Mouse (Mus musculus) thymus, postnatal 25 days (tissue): ENCODE results near the gene Acss1.

Experiments used
- DNase-seq: peaks from one replicate; pipeline ENCODE4 v3.0.0; 2022

Acss1 gene

GRCm38 (mm10) chr2:150637702-150638369, 30.5 kb downstream of the Acss1 start:
- DNase-seq = no peak

DNA sequence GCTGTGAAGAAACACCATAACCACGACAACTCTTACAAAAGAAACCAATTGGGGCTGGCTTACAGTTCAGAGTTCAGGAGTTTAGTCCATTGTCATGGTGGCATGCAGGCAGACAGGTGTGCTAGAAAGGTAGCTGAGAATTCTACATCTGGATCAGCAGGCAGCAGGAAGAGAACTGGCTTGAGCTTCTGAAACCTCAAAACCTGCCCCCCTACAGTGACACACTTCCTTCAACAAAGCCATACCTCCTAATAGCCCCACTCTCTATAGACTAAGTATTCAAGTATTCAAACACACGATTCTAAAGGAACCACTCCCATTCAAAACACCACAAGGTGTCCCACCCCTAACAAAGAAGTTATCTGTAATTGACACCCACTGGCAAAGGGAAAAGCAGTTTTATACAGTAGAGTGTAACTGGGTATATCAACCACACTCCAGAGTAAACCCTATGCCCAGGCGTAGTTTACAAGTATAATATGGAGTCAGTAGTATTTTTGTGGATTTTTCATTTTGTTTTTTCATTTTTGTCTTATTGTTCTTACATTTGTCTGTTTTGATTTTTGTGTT, 32.3 kb downstream of the Acss1 start:
- no peak for DNase-seq

DNA sequence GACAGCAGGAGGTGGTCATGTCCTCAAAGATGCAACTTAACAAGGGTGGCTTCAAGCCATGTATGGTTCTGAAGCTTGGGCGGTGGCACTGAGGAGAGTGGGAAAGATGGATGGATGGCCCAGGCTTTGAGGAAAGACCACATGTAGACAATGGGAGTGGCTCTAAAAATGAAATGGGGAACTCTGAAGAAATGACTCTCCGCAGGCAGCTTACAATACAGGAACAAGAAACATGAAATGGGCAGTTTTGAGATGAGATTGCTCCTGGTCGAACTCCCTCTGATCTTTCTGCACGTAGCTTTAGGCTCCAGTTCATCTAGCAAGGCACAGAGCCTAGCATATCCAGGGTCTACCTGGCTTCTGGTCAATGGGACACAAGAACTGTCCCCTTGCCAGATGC, 39.0 kb downstream of the Acss1 start:
- DNase-seq = no peak

GRCm38 (mm10) chr2:150627140-150627539, 41.2 kb downstream of the Acss1 start:
- no peak for DNase-seq

GRCm38 (mm10) chr2:150624926-150625325, 43.4 kb downstream of the Acss1 start:
- no peak for DNase-seq

GRCm38 (mm10) chr2:150623957-150624356, 44.3 kb downstream of the Acss1 start:
- no peak for DNase-seq

DNA sequence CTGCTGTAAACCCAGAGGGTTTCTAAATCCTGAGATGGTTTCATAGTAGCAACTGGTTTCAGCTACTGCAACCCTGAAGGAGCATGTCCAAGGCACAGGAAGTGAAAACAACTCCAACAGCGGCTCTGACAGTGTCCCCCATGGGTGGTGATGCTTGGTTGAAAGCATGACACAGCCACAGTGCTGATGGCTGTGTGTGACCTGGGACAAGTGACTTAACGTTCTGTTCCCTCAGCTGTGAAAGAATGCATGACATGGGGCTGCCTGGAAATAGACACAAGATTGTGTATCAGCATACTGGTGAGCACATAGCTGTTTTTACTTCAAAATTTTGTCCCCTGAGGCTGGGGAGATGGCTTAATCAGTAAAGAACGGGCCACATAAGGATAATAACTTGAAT, 46.6 kb downstream of the Acss1 start:
- DNase-seq = no peak

DNA sequence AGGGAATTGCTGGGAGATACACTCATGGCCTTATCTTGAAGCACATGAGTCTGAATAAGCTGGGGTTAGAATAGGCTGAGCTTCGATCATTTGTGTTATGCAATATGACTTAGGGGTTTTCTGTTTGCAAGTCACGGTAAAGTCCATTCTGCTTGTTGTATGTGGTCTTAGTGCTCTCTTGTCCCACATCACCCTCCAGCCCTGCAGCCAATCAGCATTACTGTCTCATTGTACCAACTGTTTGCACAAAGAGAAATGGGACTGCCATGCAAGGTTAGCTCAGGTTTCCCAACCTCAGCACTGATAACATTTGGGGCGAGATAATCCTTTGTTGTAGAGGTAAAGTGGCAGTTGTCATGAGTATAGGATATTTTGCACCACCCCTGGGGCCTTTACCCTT, 58.2 kb downstream of the Acss1 start:
- DNase-seq = no peak

- DNase-seq = peak; percentile 66
Measured at GRCm38 (mm10) chr2:150608872-150609560, 59.3 kb downstream of the Acss1 start.

DNA sequence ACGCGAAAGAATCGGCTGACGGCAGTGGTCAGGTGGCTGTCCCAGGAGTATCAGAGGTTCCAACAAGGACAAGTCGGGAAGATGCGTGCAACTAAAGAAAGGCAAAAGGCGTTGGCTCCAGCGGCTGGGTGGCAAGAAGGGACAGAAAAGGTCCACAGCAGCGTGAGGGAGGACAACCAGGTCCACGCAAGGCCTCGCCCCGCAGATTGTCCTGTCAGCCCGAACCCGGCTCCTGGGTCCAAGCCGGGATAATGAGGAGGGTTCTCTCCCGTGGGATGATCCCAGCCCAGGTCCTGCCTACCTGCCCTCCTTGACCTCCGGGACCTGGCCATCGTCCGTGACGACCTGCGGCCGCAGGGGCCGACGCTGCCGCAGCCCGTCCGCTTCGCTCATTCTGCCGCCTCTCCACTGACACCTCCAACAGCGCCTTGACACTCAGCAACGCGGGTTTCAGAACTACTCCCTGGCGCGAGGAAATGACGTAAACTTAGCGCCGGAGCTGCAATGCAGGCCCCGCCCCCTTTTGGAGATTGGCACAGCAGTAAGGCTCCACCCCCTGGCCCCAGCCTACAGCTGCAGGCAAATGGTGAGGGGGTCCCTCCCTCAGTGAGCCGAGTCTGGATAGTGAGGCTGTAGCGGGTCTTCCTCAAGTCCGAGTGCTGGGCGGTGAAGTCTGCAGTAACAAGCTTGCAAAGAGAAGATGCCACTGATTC, 60.1 kb downstream of the Acss1 start, which contains the start of gene Apmap:
TSS of gene Apmap (minus strand) at position 481 of the 713 bp plus-strand sequence.
- DNase-seq = peak; percentile 98

- DNase-seq = no peak
Measured at GRCm38 (mm10) chr2:150607086-150607485, 61.2 kb downstream of the Acss1 start.

DNA sequence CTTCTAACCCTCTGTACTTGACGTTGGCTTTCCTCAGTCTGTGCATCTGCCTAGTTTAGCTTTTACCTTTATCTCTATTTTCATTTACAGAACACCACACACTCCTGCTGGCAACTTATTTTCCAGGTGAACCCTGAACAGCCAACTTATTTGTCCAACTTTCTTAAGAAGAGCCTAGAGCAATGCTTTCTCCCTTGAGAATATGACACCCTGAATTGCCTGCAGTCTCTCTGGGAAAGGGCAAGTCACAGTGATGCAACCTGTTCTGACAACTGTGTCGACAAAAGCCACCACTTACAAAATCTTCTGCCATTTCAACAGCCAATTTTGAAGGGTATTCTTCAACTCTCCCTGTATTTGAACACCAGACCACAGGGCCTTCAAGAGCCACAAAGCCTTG, 63.5 kb downstream of the Acss1 start:
- no peak for DNase-seq

DNA sequence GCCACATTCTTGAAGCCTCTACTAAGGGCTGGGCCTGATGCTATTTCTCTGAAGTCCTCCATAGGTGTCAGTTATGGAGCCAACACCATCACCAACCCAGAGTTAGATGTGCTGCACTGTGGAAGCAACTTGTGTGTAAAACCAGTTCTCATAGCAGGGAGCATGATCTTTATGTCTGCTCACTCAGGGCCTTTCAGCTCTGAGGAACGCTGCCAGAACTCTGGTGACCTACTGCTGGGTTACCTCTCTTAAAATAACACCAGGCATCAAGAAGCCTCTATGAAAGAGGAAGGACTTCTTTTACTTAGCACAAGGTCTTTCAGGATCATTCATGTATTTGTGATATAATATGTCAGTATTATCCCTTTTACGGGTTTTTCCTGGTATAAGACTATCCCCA, 66.1 kb downstream of the Acss1 start:
- DNase-seq = no peak

- DNase-seq = no peak
Measured at GRCm38 (mm10) chr2:150600263-150600662, 68.0 kb downstream of the Acss1 start.

DNA sequence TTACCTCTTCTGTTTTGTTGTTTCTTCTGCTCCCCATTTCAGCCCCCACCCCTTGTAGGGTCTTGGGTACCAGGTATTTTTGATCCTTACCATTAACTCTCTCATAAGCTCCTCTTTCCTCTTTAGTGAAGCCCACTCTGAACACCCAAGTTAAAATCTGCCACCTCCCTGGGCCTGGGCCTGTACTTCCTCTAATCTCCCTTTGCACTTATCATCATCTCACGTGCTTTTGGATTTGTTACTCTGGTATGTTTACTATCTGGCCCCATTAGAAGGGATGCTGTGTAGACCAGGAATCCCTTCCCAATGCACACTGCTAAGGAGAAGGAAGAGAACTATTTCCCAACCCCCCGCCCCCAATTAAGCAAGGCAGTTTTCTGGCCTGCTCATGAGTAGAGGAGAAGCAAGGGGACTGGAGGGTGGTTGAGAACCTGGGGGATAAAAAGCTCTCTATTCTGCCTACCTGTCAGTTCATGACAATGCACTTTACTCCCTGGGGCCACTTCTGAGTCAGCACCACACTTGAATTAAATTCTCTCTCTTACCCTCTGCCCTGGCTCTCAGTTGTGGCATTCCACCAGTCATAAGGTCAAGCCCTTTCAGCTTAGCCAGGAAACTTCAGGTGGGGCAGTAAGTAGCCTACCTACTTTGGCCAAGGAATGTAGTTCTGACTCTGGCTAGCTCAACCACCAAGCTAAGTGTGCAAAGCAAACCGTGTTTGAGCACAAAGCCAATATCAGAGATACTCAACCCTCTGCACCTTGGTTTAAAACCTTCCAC, 72.7 kb downstream of the Acss1 start:
- no peak for DNase-seq

- no peak for DNase-seq
Measured at GRCm38 (mm10) chr2:150589076-150589475, 79.2 kb downstream of the Acss1 start.

DNA sequence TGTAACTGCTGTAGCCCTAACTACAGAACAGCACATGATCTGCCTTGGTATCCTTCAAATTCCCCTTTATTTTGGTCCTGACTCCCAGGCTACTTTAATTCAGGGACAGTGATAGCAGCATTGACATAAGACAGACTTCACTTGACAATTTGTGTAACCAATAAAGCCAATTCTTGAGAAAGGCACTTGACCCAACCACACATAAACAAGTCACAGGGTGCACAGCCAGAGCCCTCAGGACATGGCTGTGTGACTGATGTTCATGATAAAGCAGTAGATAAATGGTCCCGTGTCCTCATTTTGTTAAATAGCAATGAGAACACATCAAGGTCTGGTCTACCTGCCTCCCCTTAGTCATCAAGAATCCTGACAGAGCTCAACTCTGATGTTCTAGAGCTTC, 88.7 kb downstream of the Acss1 start:
- no peak for DNase-seq

- DNase-seq = peak; percentile 54
Measured at GRCm38 (mm10) chr2:150578603-150579002, 89.7 kb downstream of the Acss1 start.

GRCm38 (mm10) chr2:150576256-150576655, 92.0 kb downstream of the Acss1 start:
- DNase-seq = no peak

DNA sequence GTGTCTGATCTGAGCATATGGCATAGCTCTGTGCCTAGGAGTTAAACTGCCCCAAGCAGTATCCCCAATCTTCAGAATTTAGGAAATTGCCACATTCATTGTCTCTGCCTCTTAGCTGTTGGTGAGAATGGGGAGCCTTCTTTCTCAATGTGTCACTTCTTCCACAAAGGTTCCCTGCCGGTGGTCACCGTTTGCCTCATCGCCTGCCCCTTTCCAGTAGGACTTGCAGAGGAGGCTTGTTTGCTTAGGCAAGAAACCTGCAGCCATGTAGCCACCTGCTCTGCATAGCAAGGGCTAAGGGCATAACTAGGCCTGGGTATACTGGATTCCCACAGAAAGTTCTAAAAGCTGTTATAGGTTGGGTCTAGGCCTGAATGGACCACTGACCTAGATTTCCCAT, 95.8 kb downstream of the Acss1 start:
- no peak for DNase-seq

GRCm38 (mm10) chr2:150570761-150571160, 97.5 kb downstream of the Acss1 start:
- no peak for DNase-seq

GRCm38 (mm10) chr2:150569847-150570590, 98.3 kb downstream of the Acss1 start, which contains the start of gene Cst7:
Gene Cst7 (plus strand): TSS chr2:150570415.
- DNase-seq = peak; percentile 43
